Mouse (Mus musculus) C2C12 (cell line): ENCODE results near the gene Ube2b. TPM values are rescaled to one million over a fixed set of nuclear protein-coding genes. Genes with fewer than 3 reads are reported as not detected.

Experiments used
- H3K27me3 ChIP-seq: one replicate; pipeline ENCODE4 v1.6.1; 2011; ENCODE audit not compliant: control insufficient read depth, insufficient read depth, insufficient read length
- H3K36me3 ChIP-seq: one replicate; pipeline ENCODE4 v1.6.1; 2011; ENCODE audit not compliant: control insufficient read depth, insufficient read depth
- H3K4me3 ChIP-seq: one replicate; pipeline ENCODE4 v1.5.1; 2011; ENCODE audit warnings: mild to moderate bottlenecking, control low read depth; ENCODE audit not compliant: poor library complexity, insufficient read depth, severe bottlenecking
- H3K79me2 ChIP-seq: one replicate; pipeline ENCODE4 v1.6.1; 2011; ENCODE audit not compliant: control insufficient read depth, insufficient read depth
- H3K79me3 ChIP-seq: one replicate; pipeline ENCODE4 v1.6.1; 2011; ENCODE audit warnings: low read depth, control low read depth
- H3ac ChIP-seq: one replicate; pipeline ENCODE3; 2011; ENCODE audit warnings: low read depth; ENCODE audit not compliant: control insufficient read depth, insufficient read length
- CEBPB ChIP-seq: IDR thresholded peaks from one replicate; pipeline ENCODE4 v1.6.1; 2011; ENCODE audit warnings: low read depth, mild to moderate bottlenecking, control low read depth, moderate library complexity
- CTCF ChIP-seq: IDR thresholded peaks from one replicate; pipeline ENCODE4 v1.5.1; 2011; ENCODE audit not compliant: control insufficient read depth, insufficient read depth, insufficient read length
- FOSL1 ChIP-seq: IDR thresholded peaks from one replicate; pipeline ENCODE4 v1.8.0; 2011; ENCODE audit warnings: mild to moderate bottlenecking, low read length; ENCODE audit not compliant: poor library complexity, insufficient read depth, severe bottlenecking
- MAX ChIP-seq: IDR thresholded peaks from one replicate; pipeline ENCODE4 v1.6.1; 2011; ENCODE audit warnings: mild to moderate bottlenecking, control low read depth
- MYOD1 ChIP-seq: IDR thresholded peaks from one replicate; pipeline ENCODE4 v1.6.1; 2011; ENCODE audit warnings: low read depth; ENCODE audit not compliant: control insufficient read depth, insufficient read length
- MYOG ChIP-seq: IDR thresholded peaks from one replicate; pipeline ENCODE4 v1.6.1; 2011; ENCODE audit not compliant: control insufficient read depth, insufficient read length; ENCODE audit errors: extremely low read depth
- USF1 ChIP-seq: IDR thresholded peaks from one replicate; pipeline ENCODE4 v1.6.1; 2011; ENCODE audit warnings: low read depth, mild to moderate bottlenecking, control low read depth, moderate library complexity
- polyA plus RNA-seq: library from polyadenylated mRNA; unstranded; fragments of >200 nt; fragmentation: generic; extraction: Trizol; gene quantifications from one replicate; pipeline ENCODE4 v1.2.1, GENCODE M21; 2012; ENCODE audit warnings: missing spikeins

Ube2b gene
- polyA plus RNA-seq, 1 experiment = 49.4 TPM

- Histone ChIP-seq H3K27me3 (no peaks in the 10 kb centered on the region), H3K79me3 (no peaks in the 10 kb centered on the region), H3K79me2 (no peaks in the 10 kb centered on the region), H3K36me3 (no peaks in the 10 kb centered on the region), H3ac (no peak overlapping the region), H3K4me3 (no peak overlapping the region)
- TF ChIP-seq MAX (no peak), FOSL1 (no peak), CTCF (no peak)
These were observed 61.6 kb downstream of the Ube2b start for GRCm38 (mm10) chr11:51938817-51939589.

DNA sequence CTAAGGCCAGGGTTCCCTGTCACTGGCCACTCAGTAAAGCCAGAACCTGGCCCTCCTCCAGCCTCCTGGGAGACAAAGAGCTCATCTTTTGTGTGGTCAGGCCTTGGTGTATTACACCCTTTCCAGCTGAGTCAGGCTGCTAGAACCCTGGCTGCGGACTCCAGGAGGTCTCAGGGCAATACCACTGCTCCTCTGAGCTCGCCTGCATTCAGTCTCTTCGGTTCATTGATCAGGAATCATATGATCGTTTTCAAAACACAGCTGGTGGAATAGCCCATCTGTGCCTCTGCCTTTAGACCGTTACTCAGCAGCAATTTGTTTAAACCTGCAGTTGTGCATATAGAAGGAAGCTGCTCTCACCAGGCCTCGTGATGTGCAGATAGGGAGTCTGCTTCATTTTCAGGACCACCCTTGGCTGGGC is 63.2 kb downstream of the Ube2b start:
- TF ChIP-seq MAX = no peak
- TF ChIP-seq CTCF = no peak
- TF ChIP-seq FOSL1 = no peak
- no peak for TF ChIP-seq CEBPB
- no peak for TF ChIP-seq USF1
- TF ChIP-seq MYOD1 = no peak
- no peak for TF ChIP-seq MYOG
- Histone ChIP-seq H3K79me3 (no peaks in the 10 kb centered on the region), H3K36me3 (no peaks in the 10 kb centered on the region), H3K4me3 (no peak overlapping the region), H3K27me3 (no peaks in the 10 kb centered on the region), H3K79me2 (no peaks in the 10 kb centered on the region), H3ac (no peak overlapping the region)

DNA sequence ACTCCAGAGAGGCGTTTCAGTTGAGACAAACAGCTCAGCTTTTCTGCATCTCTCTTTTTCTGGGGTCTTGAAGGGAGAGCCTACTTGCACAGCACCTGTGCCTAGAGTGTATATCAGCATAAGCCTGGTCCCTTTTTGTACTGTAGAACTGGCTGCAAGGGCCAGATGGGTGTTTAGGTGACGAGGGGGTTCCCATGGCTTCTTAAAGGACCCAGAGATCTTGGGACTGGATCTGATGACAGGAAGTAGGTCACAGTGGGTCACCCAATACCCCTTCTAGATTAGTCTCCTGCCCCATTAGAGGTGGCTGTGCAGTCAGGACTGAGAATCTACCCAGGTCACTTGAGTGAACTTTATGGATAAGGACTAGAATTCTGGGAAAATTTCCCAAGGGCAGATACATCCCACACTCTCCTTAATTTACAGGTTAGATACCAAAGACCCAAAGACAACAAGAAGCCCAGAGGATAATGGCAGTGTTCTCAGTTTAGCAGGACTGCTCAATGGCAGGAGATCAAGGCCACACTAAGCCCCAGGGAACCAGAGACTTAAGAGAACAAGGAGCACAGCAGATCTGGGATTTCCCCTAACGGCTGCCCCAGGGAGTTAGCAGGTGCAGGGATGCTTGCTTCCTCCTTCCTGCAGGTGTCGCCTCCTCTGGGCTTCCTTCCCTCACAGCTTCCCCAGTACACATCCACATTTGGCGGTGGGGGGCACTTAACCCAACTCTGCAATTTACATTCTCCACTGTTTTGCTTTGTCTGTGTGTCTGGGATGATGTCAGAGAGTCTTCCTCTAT is 64.7 kb downstream of the Ube2b start:
- TF ChIP-seq MAX (no peak), CEBPB (no peak), MYOD1 (no peak), FOSL1 (no peak), USF1 (no peak), MYOG (no peak), CTCF (no peak)
- H3K27me3 ChIP-seq = no peaks in the 10 kb centered on the region
- no peak overlapping the region for H3ac ChIP-seq
- no peak overlapping the region for H3K4me3 ChIP-seq
- no peaks in the 10 kb centered on the region for H3K79me3 ChIP-seq
- no peaks in the 10 kb centered on the region for H3K36me3 ChIP-seq
- H3K79me2 ChIP-seq = no peaks in the 10 kb centered on the region

Other genes starting within 250 kb of the Ube2b start
- gene Sec24a, start 237.1 kb downstream of the Ube2b start, polyA plus RNA-seq = 6.2 TPM
- gene Sar1b, start 237.1 kb downstream of the Ube2b start, polyA plus RNA-seq = 50.4 TPM
- 4.0 TPM for gene Jade2, start 143.1 kb downstream of the Ube2b start, polyA plus RNA-seq
- 52.7 TPM for gene Cdkn2aipnl, start 33.1 kb downstream of the Ube2b start, polyA plus RNA-seq
- 1.7 TPM for gene Cdkl3, start 3.5 kb upstream of the Ube2b start, polyA plus RNA-seq
- 41.5 TPM for gene Ppp2ca, start 97.9 kb upstream of the Ube2b start, polyA plus RNA-seq
- gene Olfr1373, start 144.8 kb upstream of the Ube2b start, polyA plus RNA-seq = not detected
- not detected for gene Olfr1371, start 213.2 kb upstream of the Ube2b start, polyA plus RNA-seq
- gene Skp1a, start 231.2 kb upstream of the Ube2b start, polyA plus RNA-seq = 149 TPM